Mouse (Mus musculus) kidney, postnatal 0 days (tissue): ENCODE measurements around the gene Tob2. TPM values are rescaled to one million over a fixed set of nuclear protein-coding genes. Genes with fewer than 3 reads are reported as not detected.

Experiments
- ATAC-seq: fragments of 200-750 bp; cut with Nextera tagmentation; replicated peaks from 2 replicates; pipeline ENCODE4 v1.8.0; 2017; ENCODE audit warnings: low read depth, moderate number of reproducible peaks, moderate TSS enrichment, moderate library complexity; ENCODE audit not compliant: low FRiP score
- DNase-seq: peaks from one replicate; pipeline ENCODE4 v3.0.0-alpha.2; 2016; ENCODE audit warnings: low spot score
- H3K27ac ChIP-seq: fragments of 300-500 bp; sonication (generic); 2 replicates; pipeline ENCODE4 v1.5.1; 2014; ENCODE audit warnings: mild to moderate bottlenecking
- H3K27me3 ChIP-seq: fragments of 300-500 bp; sonication (generic); 2 replicates; pipeline ENCODE4 v1.6.1; 2014; ENCODE audit warnings: low read length, mixed read lengths; ENCODE audit not compliant: insufficient read depth
- H3K36me3 ChIP-seq: fragments of 300-500 bp; sonication (generic); 2 replicates; pipeline ENCODE4 v1.6.1; 2014; ENCODE audit warnings: low read length, mixed read lengths; ENCODE audit not compliant: insufficient read depth
- H3K4me1 ChIP-seq: fragments of 300-500 bp; sonication (generic); replicated peaks from 2 replicates; pipeline ENCODE4 v1.6.1; 2014; ENCODE audit warnings: antibody characterized with exemption, low read length, mixed read lengths; ENCODE audit not compliant: insufficient read depth
- H3K4me2 ChIP-seq: fragments of 300-500 bp; sonication (generic); 2 replicates; pipeline ENCODE4 v1.6.1; 2014; ENCODE audit warnings: mild to moderate bottlenecking, low read length, moderate library complexity, mixed read lengths
- H3K4me3 ChIP-seq: fragments of 300-500 bp; sonication (generic); replicated peaks from 2 replicates; pipeline ENCODE4 v1.5.1; 2014; ENCODE audit warnings: low read depth, low read length
- H3K9ac ChIP-seq: fragments of 300-500 bp; sonication (generic); 2 replicates; pipeline ENCODE4 v1.6.1; 2014; ENCODE audit warnings: low read depth, low read length
- H3K9me3 ChIP-seq: fragments of 300-500 bp; sonication (generic); replicated peaks from 2 replicates; pipeline ENCODE4 v1.6.1; 2016; ENCODE audit warnings: low read length, inconsistent platforms, mixed read lengths
- CTCF ChIP-seq: IDR thresholded peaks from 2 replicates; pipeline ENCODE4 v1.5.1; 2016; ENCODE audit warnings: antibody characterized with exemption, low read depth, mild to moderate bottlenecking, moderate library complexity
- WGBS: fragments of 180-500 bp; shearing (Covaris S2); extraction: QIAGEN DNeasy Blood & Tissue Kit; methylation state at CpG from one replicate; pipeline ENCODE4 v1.1.7; 2014; 5-methylcytosine and 5-hydroxymethylcytosine counted together
- polyA plus RNA-seq: library from polyadenylated mRNA; unstranded; fragments of >200 nt; fragmentation: Nextera tagmentation; extraction: Ambion mirVana; gene quantifications from 2 replicates; pipeline ENCODE4 v1.2.1, GENCODE M21; 2015

Tob2 gene
- polyA plus RNA-seq, 1 experiment from 2014 or later, result 22.5 TPM

- Histone ChIP-seq H3K4me1 (peaks cover 19% of the 10 kb centered on the region), H3K27ac (no peak overlapping the region), H3K9ac (no peak overlapping the region), H3K4me3 (no peak overlapping the region), H3K9me3 (no peaks in the 10 kb centered on the region), H3K27me3 (no peaks in the 10 kb centered on the region), H3K4me2 (no peak overlapping the region), H3K36me3 (no peaks in the 10 kb centered on the region)
- WGBS, result 65% methylated on average over 10 of the region's 10 CpGs
- DNase-seq, result no peak
- ATAC-seq, result no peak
- no peak for TF ChIP-seq CTCF
These were observed 23.4 kb downstream of the Tob2 start for GRCm38 (mm10) chr15:81835007-81835880.

GRCm38 (mm10) chr15:81834171-81834841, 24.3 kb downstream of the Tob2 start:
- Histone ChIP-seq H3K4me2 (no peak overlapping the region), H3K27me3 (no peaks in the 10 kb centered on the region), H3K36me3 (no peaks in the 10 kb centered on the region), H3K9ac (no peak overlapping the region), H3K9me3 (no peaks in the 10 kb centered on the region), H3K27ac (no peak overlapping the region), H3K4me1 (peaks cover 19% of the 10 kb centered on the region), H3K4me3 (no peak overlapping the region)
- TF ChIP-seq CTCF, result no peak
- DNase-seq, result no peak
- WGBS, result 69% methylated on average over 3 of the region's 3 CpGs
- ATAC-seq, result no peak

GRCm38 (mm10) chr15:81833481-81833880, 25.1 kb downstream of the Tob2 start:
- H3K27ac ChIP-seq, result no peak overlapping the region
- H3K9me3 ChIP-seq, result no peaks in the 10 kb centered on the region
- H3K4me2 ChIP-seq, result no peak overlapping the region
- no peak overlapping the region for H3K9ac ChIP-seq
- peaks cover 15% of the 10 kb centered on the region for H3K4me1 ChIP-seq
- TF ChIP-seq CTCF, result no peak
- 75% methylated on average over 4 of the region's 4 CpGs for WGBS
- peaks cover 3% of the 10 kb centered on the region; the same call in 1 of the 2 replicates for H3K36me3 ChIP-seq
- DNase-seq, result no peak
- no peaks in the 10 kb centered on the region for H3K27me3 ChIP-seq
- ATAC-seq, result no peak
- H3K4me3 ChIP-seq, result no peak overlapping the region

- Histone ChIP-seq H3K36me3 (peaks cover 9% of the 10 kb centered on the region; the same call in 1 of the 2 replicates), H3K9ac (no peak overlapping the region), H3K9me3 (no peaks in the 10 kb centered on the region), H3K27ac (no peak overlapping the region), H3K4me3 (no peak overlapping the region), H3K4me1 (peaks cover 15% of the 10 kb centered on the region), H3K27me3 (no peaks in the 10 kb centered on the region), H3K4me2 (no peak overlapping the region)
- no peak for ATAC-seq
- WGBS, result 81% methylated on average over 3 of the region's 3 CpGs
- TF ChIP-seq CTCF, result no peak
- no peak for DNase-seq
These were observed 26.4 kb downstream of the Tob2 start for GRCm38 (mm10) chr15:81832219-81832618.

- Histone ChIP-seq H3K9ac (peak overlapping the region; percentile 31; the same call in 1 of the 2 replicates), H3K9me3 (no peaks in the 10 kb centered on the region), H3K4me2 (peak overlapping the region; percentile 26; the same call in 1 of the 2 replicates), H3K36me3 (peaks cover 15% of the 10 kb centered on the region; the same call in 1 of the 2 replicates), H3K27ac (peak overlapping the region; percentile 36), H3K4me1 (peaks cover 8% of the 10 kb centered on the region; the same call in 1 of the 2 replicates), H3K27me3 (no peaks in the 10 kb centered on the region), H3K4me3 (no peak overlapping the region)
- DNase-seq (peak; percentile 98), ATAC-seq (peak; percentile 83)
- peak; percentile 99 for TF ChIP-seq CTCF
- WGBS, result 13% methylated on average over 24 of the region's 24 CpGs
These were observed 27.3 kb downstream of the Tob2 start for GRCm38 (mm10) chr15:81831136-81831825.

GRCm38 (mm10) chr15:81830530-81830929, 28.1 kb downstream of the Tob2 start:
- Histone ChIP-seq H3K4me2 (no peak overlapping the region), H3K4me1 (0 out of 2 replicates have a peak, but pooled peaks cover under 1% of the 10 kb centered on the region), H3K27ac (no peak overlapping the region), H3K36me3 (peaks cover 17% of the 10 kb centered on the region; the same call in 1 of the 2 replicates), H3K27me3 (no peaks in the 10 kb centered on the region), H3K9ac (no peak overlapping the region), H3K9me3 (no peaks in the 10 kb centered on the region), H3K4me3 (no peak overlapping the region)
- no peak for ATAC-seq
- no peak for DNase-seq
- TF ChIP-seq CTCF, result no peak
- WGBS, result 90% methylated on average over 4 of the region's 4 CpGs
